Mouse (Mus musculus) liver, adult 2 months (tissue): ENCODE data around the gene Cox8a. TPM values are rescaled to one million over a fixed set of nuclear protein-coding genes. Genes with fewer than 3 reads are reported as not detected.

Source experiments
- DNase-seq: peaks from one replicate; pipeline ENCODE4 v3.0.0-alpha.2; 2011; ENCODE audit warnings: low read depth, low spot score; ENCODE audit errors: extremely low read depth
- H3K27ac ChIP-seq: fragments of 200-500 bp; replicated peaks from 2 replicates; pipeline ENCODE4 v1.5.1; 2012; ENCODE audit warnings: low read depth, mild to moderate bottlenecking, control low read depth, inconsistent platforms, low read length; ENCODE audit not compliant: insufficient read depth
- H3K27me3 ChIP-seq: fragments of 200-500 bp; 2 replicates; pipeline ENCODE4 v1.6.1; 2012; ENCODE audit warnings: mild to moderate bottlenecking, moderate library complexity, low read length, inconsistent platforms; ENCODE audit not compliant: control insufficient read depth, insufficient read depth
- H3K36me3 ChIP-seq: fragments of 200-500 bp; 2 replicates; pipeline ENCODE4 v1.6.1; 2012; ENCODE audit warnings: low read length, inconsistent platforms; ENCODE audit not compliant: control insufficient read depth, insufficient read depth
- H3K4me1 ChIP-seq: fragments of 200-500 bp; 2 replicates; pipeline ENCODE4 v1.6.1; 2011; ENCODE audit warnings: low read length; ENCODE audit not compliant: control insufficient read depth, insufficient read depth
- H3K4me3 ChIP-seq: fragments of 200-500 bp; 2 replicates; pipeline ENCODE4 v1.5.1; 2011; ENCODE audit warnings: low read depth, mild to moderate bottlenecking, control low read depth, low read length, moderate library complexity; ENCODE audit not compliant: insufficient read depth
- H3K79me2 ChIP-seq: fragments of 200-500 bp; 2 replicates; pipeline ENCODE4 v1.6.1; 2012; ENCODE audit warnings: inconsistent platforms, mild to moderate bottlenecking, low read length, moderate library complexity; ENCODE audit not compliant: control insufficient read depth, insufficient read depth
- H3K9ac ChIP-seq: fragments of 200-500 bp; 2 replicates; pipeline ENCODE4 v1.6.1; 2012; ENCODE audit warnings: low read depth, mild to moderate bottlenecking, control low read depth, inconsistent platforms, low read length
- CTCF ChIP-seq: fragments of 200-500 bp; IDR thresholded peaks from 2 replicates; pipeline ENCODE4 v1.5.1; 2011; ENCODE audit warnings: low read depth, low read length, control low read depth
- POLR2A ChIP-seq: fragments of 200-500 bp; IDR thresholded peaks from 2 replicates; pipeline ENCODE4 v1.6.1; 2011; ENCODE audit warnings: low read length, control low read depth; ENCODE audit not compliant: insufficient read depth; ENCODE audit errors: extremely low read depth
- WGBS: fragments of 180-500 bp; shearing (Covaris S2); methylation state at CpG from one replicate; pipeline ENCODE4 v1.1.7; 2018; 5-methylcytosine and 5-hydroxymethylcytosine counted together
- polyA plus RNA-seq: library from polyadenylated mRNA; depleted of rRNA; stranded (reverse); fragments of >200 nt; gene quantifications from 2 replicates; pipeline ENCODE4 v1.2.3, GENCODE M21; 2012; rRNA removed
- total RNA-seq: library from RNA; depleted of rRNA; stranded (reverse); fragments of >200 nt; gene quantifications from 2 replicates; pipeline ENCODE4 v1.2.3, GENCODE M21; 2014; rRNA removed

Gene Cox8a
- total and polyA plus RNA-seq, 2 experiments, result 252 to 1,697 TPM

- 0 out of 2 replicates have a peak, but pooled peaks cover 4% of the 10 kb centered on the region for H3K27me3 ChIP-seq
- peak overlapping the region; percentile 77 for H3K9ac ChIP-seq
- H3K4me1 ChIP-seq, result no peaks in the 10 kb centered on the region; the same call in 1 of the 2 replicates
- no peak overlapping the region for H3K27ac ChIP-seq
- DNase-seq, result no peak
- TF ChIP-seq CTCF, result no peak
- no peak for TF ChIP-seq POLR2A
- WGBS, result 2% methylated on average over 71 of the region's 105 CpGs
- H3K36me3 ChIP-seq, result no peaks in the 10 kb centered on the region
- H3K4me3 ChIP-seq, result peak overlapping the region; percentile 57
- H3K79me2 ChIP-seq, result 0 out of 2 replicates have a peak, but pooled peaks cover 4% of the 10 kb centered on the region
Measured at GRCm38 (mm10) chr19:7165509-7166199, 51.8 kb downstream of the Cox8a start.

Other genes with a start within 250 kb of the Cox8a start
- gene Ppp1r14b, start 242.6 kb downstream of the Cox8a start, total RNA-seq, result 14.0 and 24.0 TPM in 2 replicates
- 34.5 and 38.2 TPM in 2 replicates for gene Ppp1r14b, start 242.6 kb downstream of the Cox8a start, polyA plus RNA-seq
- 5.9 and 9.6 TPM in 2 replicates for gene Plcb3, start 241.1 kb downstream of the Cox8a start, total RNA-seq
- gene Plcb3, start 241.1 kb downstream of the Cox8a start, polyA plus RNA-seq, result 15.7 and 27.6 TPM in 2 replicates
- 66.2 and 92.8 TPM in 2 replicates for gene Fkbp2, start 237.1 kb downstream of the Cox8a start, total RNA-seq
- 60.0 and 97.3 TPM in 2 replicates for gene Fkbp2, start 237.1 kb downstream of the Cox8a start, polyA plus RNA-seq
- 1.9 and 3.2 TPM in 2 replicates for gene Vegfb, start 230.0 kb downstream of the Cox8a start, total RNA-seq
- gene Vegfb, start 230.0 kb downstream of the Cox8a start, polyA plus RNA-seq, result 16.8 and 20.4 TPM in 2 replicates
- 11.2 and 13.3 TPM in 2 replicates for gene Dnajc4, start 225.0 kb downstream of the Cox8a start, total RNA-seq
- 22.3 and 23.7 TPM in 2 replicates for gene Dnajc4, start 225.0 kb downstream of the Cox8a start, polyA plus RNA-seq
- 14.4 and 16.4 TPM in 2 replicates for gene Nudt22, start 221.5 kb downstream of the Cox8a start, total RNA-seq
- gene Nudt22, start 221.5 kb downstream of the Cox8a start, polyA plus RNA-seq, result 29.3 and 30.9 TPM in 2 replicates
- 2.0 and 3.0 TPM in 2 replicates for gene Trpt1, start 221.5 kb downstream of the Cox8a start, total RNA-seq
- 7.0 and 7.9 TPM in 2 replicates for gene Trpt1, start 221.5 kb downstream of the Cox8a start, polyA plus RNA-seq
- gene Fermt3, start 198.1 kb downstream of the Cox8a start, total RNA-seq, result 3.1 and 3.4 TPM in 2 replicates
- gene Fermt3, start 198.1 kb downstream of the Cox8a start, polyA plus RNA-seq, result 3.2 and 6.3 TPM in 2 replicates
- gene Stip1, start 177.6 kb downstream of the Cox8a start, total RNA-seq, result 44.9 and 49.4 TPM in 2 replicates
- 32.3 and 37.2 TPM in 2 replicates for gene Stip1, start 177.6 kb downstream of the Cox8a start, polyA plus RNA-seq
- gene Macrod1, start 160.8 kb downstream of the Cox8a start, total RNA-seq, result 12.2 and 15.0 TPM in 2 replicates
- 115 and 120 TPM in 2 replicates for gene Macrod1, start 160.8 kb downstream of the Cox8a start, polyA plus RNA-seq
- gene Flrt1, start 111.9 kb downstream of the Cox8a start, total RNA-seq, result 0.09 and 0.40 TPM in 2 replicates
- gene Flrt1, start 111.9 kb downstream of the Cox8a start, polyA plus RNA-seq, result 0.27 and 0.31 TPM in 2 replicates
- 39.5 and 43.3 TPM in 2 replicates for gene Otub1, start 11.3 kb downstream of the Cox8a start, total RNA-seq
- 55.9 and 61.2 TPM in 2 replicates for gene Otub1, start 11.3 kb downstream of the Cox8a start, polyA plus RNA-seq
- gene Naa40, start 23.6 kb upstream of the Cox8a start, total RNA-seq, result 5.3 and 7.1 TPM in 2 replicates
- 6.1 and 9.7 TPM in 2 replicates for gene Naa40, start 23.6 kb upstream of the Cox8a start, polyA plus RNA-seq
- 0.13 and 0.55 TPM in 2 replicates for gene Rcor2, start 49.7 kb upstream of the Cox8a start, total RNA-seq
- 0.10 and 0.57 TPM in 2 replicates for gene Rcor2, start 49.7 kb upstream of the Cox8a start, polyA plus RNA-seq
- gene Mark2, start 124.2 kb upstream of the Cox8a start, total RNA-seq, result 4.6 and 7.0 TPM in 2 replicates
- gene Mark2, start 124.2 kb upstream of the Cox8a start, polyA plus RNA-seq, result 17.2 and 19.8 TPM in 2 replicates
- gene Spindoc, start 165.4 kb upstream of the Cox8a start, total RNA-seq, result 1.3 and 1.4 TPM in 2 replicates
- 3.0 and 4.4 TPM in 2 replicates for gene Spindoc, start 165.4 kb upstream of the Cox8a start, polyA plus RNA-seq
- gene 2700081O15Rik, start 200.0 kb upstream of the Cox8a start, total RNA-seq, result 1.7 and 2.3 TPM in 2 replicates
- 1.4 and 2.9 TPM in 2 replicates for gene 2700081O15Rik, start 200.0 kb upstream of the Cox8a start, polyA plus RNA-seq